Mouse (Mus musculus): Measurements from ENCODE around the gene Gbx1. TPM values are rescaled to one million over a fixed set of nuclear protein-coding genes. Genes with fewer than 3 reads are reported as not detected.

Gene Gbx1
- polyA plus RNA-seq, 1 experiment from 2014 or later, result not detected

DNA sequence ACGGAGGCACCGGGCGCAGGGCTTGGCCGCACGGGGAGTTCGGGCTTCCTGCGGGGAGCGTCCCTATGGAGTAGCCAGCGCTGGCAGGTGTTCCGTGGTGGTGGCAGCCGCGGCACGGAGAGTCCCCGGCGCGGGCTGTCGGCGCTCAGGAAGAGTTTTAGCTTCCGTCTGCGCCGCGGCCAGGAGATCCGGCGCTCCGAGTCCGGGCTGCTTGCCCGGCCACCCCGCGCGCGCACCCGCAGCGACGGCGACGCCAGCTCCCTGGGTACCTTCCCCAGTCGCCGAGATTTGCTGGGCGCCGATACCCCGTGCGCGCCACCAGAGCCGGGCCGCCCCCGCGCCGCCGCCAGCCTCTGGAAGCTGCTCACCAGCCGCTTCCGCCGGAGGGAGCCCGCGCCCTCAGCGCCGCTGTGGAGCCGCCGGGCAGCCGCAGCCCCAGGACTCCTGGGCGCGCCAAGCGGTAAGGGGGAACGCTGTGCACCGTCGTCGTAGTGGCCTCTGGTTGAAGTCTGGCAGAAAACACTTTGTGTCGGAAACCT lies 52.2 kb downstream of the Gbx1 start:
- no peak for ATAC-seq (ENCODE audit: insufficient number of reproducible peaks, low FRiP score, low TSS enrichment, low read depth)
- Histone ChIP-seq H3K27ac (replicated peaks) (peak overlapping the region; percentile 85), H3K4me1 (peaks cover 61% of the 10 kb centered on the region), H3K27me3 (peaks cover 13% of the 10 kb centered on the region), H3K4me3 (replicated peaks) (peak overlapping the region; percentile 51), H3K9me3 (replicated peaks) (no peaks in the 10 kb centered on the region), H3K9ac (peak overlapping the region; percentile 48), H3K36me3 (peaks cover 34% of the 10 kb centered on the region), H3K4me2 (replicated peaks) (peak overlapping the region; percentile 71)
- WGBS, result 8% methylated on average over 67 of the region's 67 CpGs

DNA sequence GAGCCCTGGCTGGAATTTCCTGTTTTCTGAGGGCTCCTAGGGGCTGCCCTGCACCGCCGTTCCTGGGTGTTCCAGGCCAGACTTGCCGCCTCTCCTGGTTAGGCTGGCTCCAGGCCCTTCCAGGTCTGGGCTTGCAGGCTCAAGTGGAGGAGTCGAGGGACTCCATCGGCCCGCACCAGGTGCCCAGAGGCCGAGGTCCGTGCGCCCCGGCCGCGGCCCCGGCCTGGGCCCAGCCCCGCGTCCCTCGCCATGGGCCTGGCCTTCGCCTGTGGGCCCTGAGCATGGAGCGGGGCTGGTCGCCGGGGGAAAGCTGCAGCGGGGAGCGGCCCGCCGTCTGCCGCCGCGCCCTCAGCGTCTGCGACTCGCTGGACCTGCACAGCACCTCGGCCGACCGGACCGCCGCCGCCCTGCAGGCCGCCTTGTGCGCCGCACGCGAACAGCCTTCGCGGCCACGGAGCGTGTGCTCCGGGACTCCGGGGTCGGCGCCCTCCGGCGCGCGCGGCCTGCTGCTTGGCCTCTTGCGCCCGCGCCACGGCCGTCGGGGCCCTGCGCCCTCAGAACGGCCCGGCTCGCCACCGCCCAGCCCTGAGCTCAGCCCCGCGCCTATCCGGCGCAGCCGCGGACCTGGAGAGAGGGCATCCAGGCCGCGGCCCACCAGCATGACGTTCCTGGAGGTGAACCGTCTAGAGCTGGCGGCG lies 52.8 kb downstream of the Gbx1 start:
- Histone ChIP-seq H3K9ac (peak overlapping the region; percentile 48), H3K27me3 (peaks cover 13% of the 10 kb centered on the region), H3K9me3 (replicated peaks) (no peaks in the 10 kb centered on the region), H3K4me3 (replicated peaks) (peak overlapping the region; percentile 51), H3K4me2 (replicated peaks) (peak overlapping the region; percentile 71), H3K36me3 (peaks cover 28% of the 10 kb centered on the region), H3K4me1 (peaks cover 67% of the 10 kb centered on the region), H3K27ac (replicated peaks) (peak overlapping the region; percentile 85)
- no peak for ATAC-seq (ENCODE audit: insufficient number of reproducible peaks, low FRiP score, low TSS enrichment, low read depth)
- 6% methylated on average over 77 of the region's 77 CpGs for WGBS

DNA sequence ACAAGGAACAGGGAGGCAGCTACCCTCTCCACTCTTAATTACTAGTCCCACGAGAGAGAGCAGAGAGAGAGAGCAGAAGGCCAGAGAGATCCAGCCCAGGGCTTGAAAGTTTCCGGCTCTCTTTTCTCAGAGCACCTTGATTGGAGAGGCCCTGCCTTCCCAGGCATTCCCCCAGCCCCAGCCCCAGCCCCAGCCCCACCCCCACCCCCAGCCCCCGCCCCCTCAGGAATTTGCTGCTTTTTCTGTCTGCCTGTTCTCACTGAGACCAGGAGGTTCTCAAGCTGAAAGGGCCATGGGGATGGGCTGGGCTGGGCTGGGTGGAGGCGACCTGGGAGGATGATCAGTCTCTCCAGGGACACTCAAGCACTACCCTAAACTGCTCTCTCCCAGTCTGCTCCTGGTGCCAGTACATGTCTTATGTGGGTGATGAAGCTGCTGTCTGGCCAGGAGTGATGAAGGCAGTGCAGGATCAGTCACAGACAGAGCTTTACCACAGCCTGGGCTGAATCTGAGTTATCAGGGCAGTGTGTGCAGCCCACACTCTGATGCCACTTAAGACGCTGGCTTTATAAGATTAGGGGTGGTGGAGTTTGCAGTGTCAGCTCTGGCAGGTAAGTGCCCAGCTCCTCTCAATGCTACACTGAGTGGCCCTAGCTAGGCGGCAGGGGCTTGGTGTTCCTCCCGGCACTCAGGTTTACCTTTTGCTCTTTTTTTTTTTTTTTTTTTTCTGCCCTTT lies 54.0 kb downstream of the Gbx1 start:
- H3K9ac ChIP-seq, result no peak overlapping the region
- peak overlapping the region; percentile 85 for H3K27ac ChIP-seq (replicated peaks)
- peaks cover 67% of the 10 kb centered on the region for H3K4me1 ChIP-seq

DNA sequence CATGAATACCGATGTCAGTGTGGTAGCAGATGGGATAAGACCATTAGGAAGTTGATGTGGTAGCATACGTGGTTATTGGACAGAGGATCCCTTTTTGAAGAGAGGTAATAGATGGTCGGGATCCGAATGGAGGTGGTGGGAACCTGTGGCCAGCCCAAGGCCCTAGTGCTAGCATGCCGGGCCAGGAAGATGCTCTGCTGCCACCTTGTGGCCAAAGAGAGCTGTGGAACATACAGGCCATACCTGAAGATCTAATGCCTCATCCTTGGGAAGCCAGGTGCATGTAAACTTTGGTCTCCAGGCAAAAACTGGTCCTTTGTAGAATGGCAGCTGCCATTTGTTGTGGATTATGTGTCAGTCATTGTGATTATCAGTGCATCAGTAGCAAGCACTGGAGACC lies 56.4 kb downstream of the Gbx1 start:
- peak; percentile 61; the same call in 1 of the 2 replicates for ATAC-seq (ENCODE audit: insufficient number of reproducible peaks, low FRiP score, low TSS enrichment, low read depth)
- Histone ChIP-seq H3K9me3 (replicated peaks) (no peaks in the 10 kb centered on the region), H3K4me2 (replicated peaks) (no peak overlapping the region), H3K36me3 (no peaks in the 10 kb centered on the region), H3K9ac (no peak overlapping the region), H3K4me1 (peaks cover 53% of the 10 kb centered on the region), H3K27ac (replicated peaks) (no peak overlapping the region), H3K27me3 (peaks cover 13% of the 10 kb centered on the region), H3K4me3 (replicated peaks) (no peak overlapping the region)
- 10% methylated on average over 5 of the region's 5 CpGs for WGBS

More for the DNA sequence above, 54.0 kb downstream of the Gbx1 start:
- 34% methylated on average over 7 of the region's 7 CpGs for WGBS
- no peak for ATAC-seq (ENCODE audit: insufficient number of reproducible peaks, low FRiP score, low TSS enrichment, low read depth)
- Histone ChIP-seq H3K36me3 (peaks cover 17% of the 10 kb centered on the region), H3K9me3 (replicated peaks) (no peaks in the 10 kb centered on the region), H3K4me3 (replicated peaks) (no peak overlapping the region), H3K4me2 (replicated peaks) (peak overlapping the region; percentile 71), H3K27me3 (peaks cover 13% of the 10 kb centered on the region)

DNA sequence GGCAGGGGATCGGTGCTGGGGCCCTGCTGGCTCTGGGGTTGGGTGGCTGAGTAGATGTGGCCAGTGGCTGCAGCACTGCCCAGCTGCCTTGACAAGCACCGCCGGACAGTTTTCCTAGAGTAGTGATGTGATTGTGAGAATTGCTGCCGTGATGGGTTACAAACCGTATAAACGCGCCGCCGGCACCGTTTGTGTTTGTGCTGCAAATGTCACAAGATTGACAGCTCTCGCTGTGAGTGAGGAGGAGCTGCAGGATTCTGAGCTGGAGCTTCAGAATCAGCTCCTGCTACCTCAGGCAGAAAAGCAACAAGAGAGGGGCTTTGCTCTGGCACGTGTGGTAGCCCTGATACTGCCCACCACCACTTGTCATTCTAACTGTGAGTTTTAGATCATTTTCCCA lies 60.2 kb downstream of the Gbx1 start:
- ATAC-seq (ENCODE audit: insufficient number of reproducible peaks, low FRiP score, low TSS enrichment, low read depth), result no peak
- Histone ChIP-seq H3K27me3 (no peaks in the 10 kb centered on the region), H3K27ac (replicated peaks) (no peak overlapping the region), H3K9ac (no peak overlapping the region), H3K4me1 (peaks cover 21% of the 10 kb centered on the region; the same call in 1 of the 2 replicates), H3K9me3 (replicated peaks) (no peaks in the 10 kb centered on the region), H3K36me3 (0 out of 2 replicates have a peak, but pooled peaks cover under 1% of the 10 kb centered on the region), H3K4me3 (replicated peaks) (no peak overlapping the region), H3K4me2 (replicated peaks) (no peak overlapping the region)
- 59% methylated on average over 12 of the region's 12 CpGs for WGBS

DNA sequence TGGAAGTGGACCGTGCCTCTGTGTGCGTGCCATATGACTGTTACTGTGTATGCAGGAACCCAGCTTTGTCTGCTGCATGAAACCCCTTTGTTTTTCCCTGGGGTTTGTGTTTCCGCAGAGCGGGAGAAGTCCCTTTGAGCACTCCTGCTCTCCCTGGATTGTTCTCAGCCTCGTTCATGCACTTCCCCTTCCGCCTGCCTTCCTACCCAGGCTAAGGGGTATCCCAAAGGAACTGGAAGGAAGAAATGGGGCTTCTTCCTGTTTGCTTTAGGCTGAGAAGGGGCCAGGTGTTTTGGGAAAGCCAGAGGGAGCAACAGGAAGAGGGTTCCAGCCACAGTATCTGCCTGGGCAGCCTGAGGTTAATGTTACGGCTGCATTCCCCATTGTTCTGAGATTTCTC lies 71.4 kb downstream of the Gbx1 start:
- 49% methylated on average over 7 of the region's 7 CpGs for whole genome bisulfite sequencing
- H3K4me2 ChIP-seq (replicated peaks), result no peak overlapping the region
- H3K4me1 ChIP-seq, result peaks cover 52% of the 10 kb centered on the region
- H3K9me3 ChIP-seq (replicated peaks), result no peaks in the 10 kb centered on the region
- no peaks in the 10 kb centered on the region for H3K27me3 ChIP-seq
- H3K9ac ChIP-seq, result no peak overlapping the region
- ATAC-seq (ENCODE audit: insufficient number of reproducible peaks, low FRiP score, low TSS enrichment, low read depth), result no peak
- peak overlapping the region; percentile 58; the same call in 1 of the 2 replicates for H3K27ac ChIP-seq (replicated peaks)
- H3K36me3 ChIP-seq, result 0 out of 2 replicates have a peak, but pooled peaks cover 14% of the 10 kb centered on the region
- H3K4me3 ChIP-seq (replicated peaks), result no peak overlapping the region

DNA sequence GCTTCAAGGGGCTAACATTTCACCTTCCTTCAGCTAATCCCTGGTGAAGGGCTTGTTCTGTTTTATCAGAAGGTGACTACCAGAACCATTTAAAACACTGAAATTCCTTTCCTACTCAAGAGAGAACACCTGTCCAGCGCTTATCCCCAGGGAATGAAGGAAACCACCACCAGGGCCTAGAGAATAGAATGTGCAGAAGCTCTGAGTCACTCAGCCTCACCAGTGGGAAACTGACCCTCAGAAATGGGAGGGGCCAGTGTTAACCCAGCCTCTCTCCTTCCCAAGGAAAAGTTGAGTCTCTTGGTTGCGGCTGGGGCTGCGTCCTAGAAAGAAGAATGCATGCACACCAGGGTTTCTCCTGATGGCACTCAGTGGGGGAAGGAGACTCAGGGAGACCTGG lies 71.9 kb downstream of the Gbx1 start:
- 0 out of 2 replicates have a peak, but pooled peaks cover 8% of the 10 kb centered on the region for H3K36me3 ChIP-seq
- H3K4me1 ChIP-seq, result peaks cover 50% of the 10 kb centered on the region
- no peaks in the 10 kb centered on the region for H3K9me3 ChIP-seq (replicated peaks)
- H3K4me2 ChIP-seq (replicated peaks), result peak overlapping the region; percentile 1; the same call in 1 of the 2 replicates
- H3K9ac ChIP-seq, result no peak overlapping the region
- H3K27me3 ChIP-seq, result no peaks in the 10 kb centered on the region
- H3K4me3 ChIP-seq (replicated peaks), result no peak overlapping the region
- peak overlapping the region; percentile 58; the same call in 1 of the 2 replicates for H3K27ac ChIP-seq (replicated peaks)
- ATAC-seq (ENCODE audit: insufficient number of reproducible peaks, low FRiP score, low TSS enrichment, low read depth), result no peak
- WGBS, result 68% methylated on average over 3 of the region's 3 CpGs

DNA sequence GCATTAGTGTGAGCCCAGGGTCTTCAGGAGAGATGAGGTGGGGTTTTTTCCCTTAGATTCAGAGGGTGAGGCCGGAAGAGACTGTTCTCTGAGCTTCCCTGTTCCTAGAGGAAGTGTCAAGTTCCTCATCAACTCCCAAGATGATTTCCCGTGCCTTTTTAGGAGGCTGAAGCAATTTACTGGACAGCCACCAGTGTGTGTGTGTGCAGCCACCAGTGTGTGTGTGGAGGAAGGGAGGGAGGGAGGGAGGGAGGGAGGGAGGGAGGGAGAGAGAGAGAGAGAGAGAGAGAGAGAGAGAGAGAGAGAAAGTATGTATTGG lies 73.1 kb downstream of the Gbx1 start:
- H3K27ac ChIP-seq (replicated peaks), result peak overlapping the region; percentile 88
- WGBS, result 17% methylated on average over 2 of the region's 2 CpGs

DNA sequence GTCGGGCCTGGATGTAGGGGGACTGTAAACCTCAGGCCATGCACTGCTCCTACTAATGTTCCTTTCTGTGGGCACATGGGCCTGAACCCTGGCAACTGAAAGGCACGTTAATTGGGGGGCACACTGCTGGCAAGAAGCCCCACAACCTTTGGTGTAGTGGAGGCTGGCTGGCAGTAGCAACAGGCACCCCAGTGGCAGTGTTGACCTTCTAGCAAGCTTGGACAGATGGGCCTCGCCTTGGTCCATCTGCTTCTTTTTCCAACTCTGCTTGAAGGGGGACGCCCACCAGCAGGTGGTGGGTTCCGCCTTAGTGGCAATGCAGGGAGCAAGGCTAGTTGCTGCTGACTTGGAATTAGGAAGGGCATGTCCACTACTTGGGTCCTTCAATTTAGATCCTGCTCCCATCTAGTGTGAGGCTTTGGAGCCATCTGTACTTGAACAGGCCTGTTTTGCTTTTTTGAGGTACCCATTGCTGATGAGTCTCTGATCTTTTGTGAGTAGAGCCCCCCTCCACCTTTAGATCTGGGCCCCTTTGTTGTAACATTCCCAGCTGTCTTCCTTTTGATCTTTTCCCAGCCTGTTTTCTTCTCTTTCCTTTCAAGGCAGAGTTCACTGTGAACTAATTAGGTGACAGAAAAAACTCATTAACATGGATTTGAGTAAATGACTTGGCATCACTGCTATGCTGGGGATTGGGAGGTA lies 73.6 kb downstream of the Gbx1 start:
- Histone ChIP-seq H3K36me3 (0 out of 2 replicates have a peak, but pooled peaks cover 1% of the 10 kb centered on the region), H3K9ac (peak overlapping the region; percentile 95), H3K4me3 (replicated peaks) (peak overlapping the region; percentile 84), H3K27me3 (no peaks in the 10 kb centered on the region), H3K4me2 (replicated peaks) (peak overlapping the region; percentile 90), H3K4me1 (peaks cover 45% of the 10 kb centered on the region), H3K27ac (replicated peaks) (peak overlapping the region; percentile 88), H3K9me3 (replicated peaks) (no peaks in the 10 kb centered on the region)
- WGBS, result 15% methylated on average over 5 of the region's 5 CpGs
- ATAC-seq (ENCODE audit: insufficient number of reproducible peaks, low FRiP score, low TSS enrichment, low read depth), result no peak

More for the DNA sequence above, 73.1 kb downstream of the Gbx1 start:
- Histone ChIP-seq H3K9ac (no peak overlapping the region), H3K27me3 (no peaks in the 10 kb centered on the region), H3K9me3 (replicated peaks) (no peaks in the 10 kb centered on the region), H3K4me3 (replicated peaks) (peak overlapping the region; percentile 84), H3K4me1 (peaks cover 45% of the 10 kb centered on the region), H3K4me2 (replicated peaks) (peak overlapping the region; percentile 90), H3K36me3 (0 out of 2 replicates have a peak, but pooled peaks cover 6% of the 10 kb centered on the region)
- ATAC-seq (ENCODE audit: insufficient number of reproducible peaks, low FRiP score, low TSS enrichment, low read depth), result no peak
